Mouse (Mus musculus): ENCODE results near the gene Zfp3. TPM values are rescaled to one million over a fixed set of nuclear protein-coding genes. Genes with fewer than 3 reads are reported as not detected.

Zfp3 gene
- 10 to 100 TPM; 12.0 to 13.0 TPM for total RNA-seq (2021)
- long read RNA-seq, experiment 1, transcript Zfp3-201 (2 exons, 2,061 nt): major isoform, 24 of 30 reads
- long read RNA-seq, experiment 1, partial matches to known transcripts: 0 of 30 reads
- long read RNA-seq, experiment 1, other reads (novel, unspliced or antisense): 6 of 30 reads
- long read RNA-seq, experiment 2, transcript Zfp3-201 (2 exons, 2,061 nt): major isoform, 23 of 28 reads
- long read RNA-seq, experiment 2, partial matches to known transcripts: 0 of 28 reads
- long read RNA-seq, experiment 2, other reads (novel, unspliced or antisense): 5 of 28 reads

GRCm38 (mm10) chr11:70763936-70764808 lies at the start of gene Zfp3:
Gene Zfp3, plus strand, starts transcription at chr11:70764209.
- DNase-seq (ENCODE audit: low spot score): peak; percentile 79

- no peak for DNase-seq (ENCODE audit: low spot score)
These were observed 48.2 kb upstream of the Zfp3 start for GRCm38 (mm10) chr11:70715832-70716231.

GRCm38 (mm10) chr11:70718481-70718880 lies 45.5 kb upstream of the Zfp3 start:
- DNase-seq (ENCODE audit: low spot score): no peak

GRCm38 (mm10) chr11:70720567-70720966 lies 43.4 kb upstream of the Zfp3 start:
- no peak for DNase-seq (ENCODE audit: low spot score)

- DNase-seq (ENCODE audit: low spot score): no peak
These were observed 42.9 kb upstream of the Zfp3 start for GRCm38 (mm10) chr11:70721072-70721471.

- no peak for DNase-seq (ENCODE audit: low spot score)
These were observed 39.3 kb upstream of the Zfp3 start for GRCm38 (mm10) chr11:70724706-70725105.

- DNase-seq (ENCODE audit: low spot score): no peak
These were observed 37.4 kb upstream of the Zfp3 start for GRCm38 (mm10) chr11:70726585-70726984.

- DNase-seq (ENCODE audit: low spot score): no peak
These were observed 36.6 kb upstream of the Zfp3 start for GRCm38 (mm10) chr11:70727385-70727784.

- DNase-seq (ENCODE audit: low spot score): no peak
These were observed 33.5 kb upstream of the Zfp3 start for GRCm38 (mm10) chr11:70730427-70731038.

- DNase-seq (ENCODE audit: low spot score): no peak
These were observed 32.8 kb upstream of the Zfp3 start for GRCm38 (mm10) chr11:70731178-70731577.

- DNase-seq (ENCODE audit: low spot score): no peak
These were observed 30.8 kb upstream of the Zfp3 start for GRCm38 (mm10) chr11:70733256-70733655.

GRCm38 (mm10) chr11:70737749-70738148 lies 26.3 kb upstream of the Zfp3 start:
- DNase-seq (ENCODE audit: low spot score): no peak

GRCm38 (mm10) chr11:70741603-70742002 lies 22.4 kb upstream of the Zfp3 start:
- DNase-seq (ENCODE audit: low spot score): no peak

GRCm38 (mm10) chr11:70742117-70742516 lies 21.9 kb upstream of the Zfp3 start:
- DNase-seq (ENCODE audit: low spot score): no peak

- DNase-seq (ENCODE audit: low spot score): no peak
These were observed 21.2 kb upstream of the Zfp3 start for GRCm38 (mm10) chr11:70742581-70743459.

GRCm38 (mm10) chr11:70745636-70746035 lies 18.4 kb upstream of the Zfp3 start:
- no peak for DNase-seq (ENCODE audit: low spot score)

- no peak for DNase-seq (ENCODE audit: low spot score)
These were observed 16.0 kb upstream of the Zfp3 start for GRCm38 (mm10) chr11:70747876-70748545.

GRCm38 (mm10) chr11:70752337-70753017 lies 11.5 kb upstream of the Zfp3 start:
- DNase-seq (ENCODE audit: low spot score): no peak

GRCm38 (mm10) chr11:70753146-70753545 lies 10.9 kb upstream of the Zfp3 start:
- no peak for DNase-seq (ENCODE audit: low spot score)

- DNase-seq (ENCODE audit: low spot score): no peak
These were observed 9.5 kb upstream of the Zfp3 start for GRCm38 (mm10) chr11:70754476-70754875.

Measured in gastrocnemius, adult 18-20 months (tissue).